Mouse (Mus musculus) liver, embryonic 14 days (tissue): ENCODE measurements around the gene Olfr90. TPM values are rescaled to one million over a fixed set of nuclear protein-coding genes. Genes with fewer than 3 reads are reported as not detected.

Experiments
- polyA plus RNA-seq: library from polyadenylated mRNA; depleted of rRNA; stranded (reverse); fragments of >200 nt; gene quantifications from 2 replicates; pipeline ENCODE4 v1.2.3, GENCODE M21; 2012; rRNA removed

Olfr90 gene
- not detected in 2 replicates for polyA plus RNA-seq

DNA sequence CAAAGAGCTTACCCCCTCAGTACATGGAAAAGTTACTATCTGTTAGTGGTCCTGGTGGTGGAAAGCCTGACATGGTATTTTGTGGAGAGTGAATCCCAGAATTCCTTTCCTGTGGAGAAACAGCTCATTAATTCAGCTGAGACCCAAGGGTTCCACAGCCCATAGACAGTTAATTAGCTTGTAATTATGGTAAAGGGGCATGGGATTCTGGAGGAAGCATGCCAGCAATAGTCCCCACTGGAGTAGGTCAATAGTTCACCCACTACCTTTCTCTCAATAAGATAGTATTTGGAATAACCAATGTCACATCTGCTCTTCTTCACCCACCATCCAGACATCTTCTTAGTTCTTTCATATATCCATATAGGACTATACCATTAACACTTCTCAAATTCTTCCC lies at the start of gene Olfr90:
Gene Olfr90 (minus strand): TSS at position 101 of the 400 bp plus-strand sequence.

DNA sequence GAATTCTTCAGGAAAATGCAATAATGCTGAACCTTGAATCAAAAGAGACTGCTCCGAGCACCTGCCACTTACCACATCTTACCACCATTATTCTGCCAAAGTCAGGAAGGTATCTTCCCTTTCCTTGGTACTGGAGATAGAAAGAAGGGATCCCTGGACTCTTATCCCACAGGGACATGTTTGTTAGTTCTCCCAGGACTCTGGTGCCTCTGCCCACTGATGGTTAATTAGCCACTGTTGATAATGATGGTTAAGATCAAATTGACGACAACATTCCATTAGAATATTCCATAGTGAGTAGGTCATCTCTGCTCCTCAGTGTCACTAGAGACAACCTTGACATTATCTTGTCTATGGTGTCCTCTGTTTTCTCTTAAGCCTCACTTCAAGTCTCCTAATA lies 31.7 kb upstream of the Olfr90 start, which contains the start of gene Olfr92:
Gene Olfr92 (minus strand): TSS at position 101 of the 400 bp plus-strand sequence.

DNA sequence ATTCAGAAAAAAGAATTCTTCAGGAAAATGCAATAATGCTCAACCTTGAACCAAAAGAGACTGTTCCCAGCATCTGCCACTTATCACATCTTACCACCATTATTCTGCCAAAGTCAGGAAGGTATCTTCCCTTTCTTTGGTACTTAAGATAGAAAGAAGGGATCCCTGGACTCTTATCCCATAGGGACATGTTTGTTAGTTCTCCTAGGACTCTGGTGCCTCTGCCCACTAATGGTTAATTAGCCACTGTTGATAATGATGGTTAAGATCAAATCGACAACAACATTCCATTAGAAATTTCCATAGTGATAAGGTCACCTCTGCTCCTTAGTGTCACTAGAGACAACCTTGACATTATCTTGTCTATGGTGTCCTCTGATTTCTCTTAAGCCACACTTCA lies 9.9 kb upstream of the Olfr90 start, which contains the start of gene Olfr91:
Gene Olfr91 (minus strand): TSS at position 101 of the 400 bp plus-strand sequence.

DNA sequence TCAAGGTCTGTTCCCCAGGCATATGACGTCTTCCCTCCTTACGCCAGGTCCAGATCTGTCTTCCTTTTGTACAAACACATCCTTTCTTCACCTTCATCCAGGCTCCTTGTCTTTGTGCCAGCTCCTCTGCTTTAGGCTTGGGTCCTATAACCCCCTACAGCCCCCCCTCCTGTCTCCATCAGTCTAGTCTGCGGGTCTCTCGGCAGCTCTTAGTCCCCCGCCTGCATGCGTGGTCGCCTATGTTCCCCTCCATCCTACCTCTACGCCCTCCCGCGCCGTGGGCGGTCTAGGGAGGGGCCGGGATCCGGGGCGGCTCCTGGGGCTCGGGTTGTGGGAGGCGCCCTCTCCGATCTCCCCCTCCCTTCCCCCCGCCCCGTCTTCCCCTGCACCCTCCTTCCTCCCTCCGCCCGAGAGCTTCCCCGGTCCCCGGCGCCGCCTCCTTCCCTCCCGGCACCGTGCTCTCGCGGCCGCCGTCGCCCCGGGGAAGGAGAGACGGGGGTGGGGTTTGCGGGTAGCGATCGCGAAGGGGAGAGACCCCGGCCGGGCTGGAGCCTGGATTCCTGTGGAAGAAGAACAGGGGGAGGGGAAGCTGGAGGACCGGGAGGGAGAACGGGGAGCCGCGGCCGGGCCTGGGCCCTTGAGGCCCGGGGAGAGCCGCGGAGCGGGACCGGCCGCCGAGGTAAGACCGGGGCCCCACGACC lies 42.5 kb downstream of the Olfr90 start, which contains the start of gene Gabbr1:
Gene Gabbr1 (plus strand): TSS at position 356 of the 701 bp plus-strand sequence.

Other genes starting within 250 kb of the Olfr90 start
- gene Trim15, start 221.3 kb downstream of the Olfr90 start, polyA plus RNA-seq = 0.24 and 0.33 TPM in 2 replicates
- 96.7 and 131 TPM in 2 replicates for gene Trim10, start 218.9 kb downstream of the Olfr90 start, polyA plus RNA-seq
- gene Trim40, start 198.4 kb downstream of the Olfr90 start, polyA plus RNA-seq = not detected in 2 replicates
- not detected in 2 replicates for gene Trim31, start 190.4 kb downstream of the Olfr90 start, polyA plus RNA-seq
- 0.02 TPM in 1 of 2 replicates, not detected in the other for gene Rnf39, start 145.6 kb downstream of the Olfr90 start, polyA plus RNA-seq
- 31.5 and 32.1 TPM in 2 replicates for gene Ppp1r11, start 136.8 kb downstream of the Olfr90 start, polyA plus RNA-seq
- gene Znrd1, start 129.9 kb downstream of the Olfr90 start, polyA plus RNA-seq = 16.6 and 18.1 TPM in 2 replicates
- 3.4 and 3.5 TPM in 2 replicates for gene Znrd1as, start 129.9 kb downstream of the Olfr90 start, polyA plus RNA-seq
- not detected in 2 replicates for gene 2410137M14Rik, start 107.3 kb downstream of the Olfr90 start, polyA plus RNA-seq
- 0.09 and 0.10 TPM in 2 replicates for gene H2-M5, start 99.0 kb downstream of the Olfr90 start, polyA plus RNA-seq
- 4.1 and 4.7 TPM in 2 replicates for gene Zfp57, start 87.3 kb downstream of the Olfr90 start, polyA plus RNA-seq
- gene Mog, start 65.1 kb downstream of the Olfr90 start, polyA plus RNA-seq = not detected in 2 replicates
- 2.0 TPM in 2 replicates for gene Gabbr1, start 42.5 kb downstream of the Olfr90 start, polyA plus RNA-seq
- gene Olfr91, start 9.8 kb upstream of the Olfr90 start, polyA plus RNA-seq = not detected in 2 replicates
- not detected in 2 replicates for gene Olfr92, start 31.6 kb upstream of the Olfr90 start, polyA plus RNA-seq
- gene Olfr93, start 73.0 kb upstream of the Olfr90 start, polyA plus RNA-seq = not detected in 2 replicates
- not detected in 2 replicates for gene Ubd, start 105.4 kb upstream of the Olfr90 start, polyA plus RNA-seq
- gene Olfr94, start 112.5 kb upstream of the Olfr90 start, polyA plus RNA-seq = not detected in 2 replicates
- not detected in 2 replicates for gene Olfr95, start 124.6 kb upstream of the Olfr90 start, polyA plus RNA-seq
- not detected in 2 replicates for gene Olfr96, start 131.6 kb upstream of the Olfr90 start, polyA plus RNA-seq
- not detected in 2 replicates for gene Olfr97, start 148.8 kb upstream of the Olfr90 start, polyA plus RNA-seq
- gene Olfr98, start 175.2 kb upstream of the Olfr90 start, polyA plus RNA-seq = not detected in 2 replicates
- 0.87 and 1.1 TPM in 2 replicates for gene H2-M3, start 181.7 kb upstream of the Olfr90 start, polyA plus RNA-seq
- not detected in 2 replicates for gene Olfr99, start 195.0 kb upstream of the Olfr90 start, polyA plus RNA-seq
- gene Olfr101, start 215.8 kb upstream of the Olfr90 start, polyA plus RNA-seq = not detected in 2 replicates
- not detected in 2 replicates for gene Olfr102, start 228.6 kb upstream of the Olfr90 start, polyA plus RNA-seq